Mouse (Mus musculus) pancreas, adult 10 weeks (tissue): ENCODE measurements around the gene Hapln2. TPM values are rescaled to one million over a fixed set of nuclear protein-coding genes. Genes with fewer than 3 reads are reported as not detected.

Experiments
- polyA plus RNA-seq: library from polyadenylated mRNA; stranded (reverse); fragments of 350-450 nt; fragmentation: Illumina TruSeq; extraction: RNeasy Lipid Tissue Mini Kit (QIAGEN cat#74804); gene quantifications from one replicate; pipeline ENCODE4 v1.2.3, GENCODE M21; 2015; ENCODE audit warnings: low read depth, low replicate concordance; ENCODE audit not compliant: insufficient read depth

Gene Hapln2
- polyA plus RNA-seq = not detected

GRCm38 (mm10) chr3:88027434-88028186 is at the start of gene Hapln2:
TSS of gene Hapln2 (minus strand) at chr3:88027583.

GRCm38 (mm10) chr3:88057902-88058696 is 30.7 kb upstream of the Hapln2 start, which contains the start of gene Naxe:
TSS of gene Naxe (minus strand) at chr3:88058495.

GRCm38 (mm10) chr3:88042661-88043421 is 15.5 kb upstream of the Hapln2 start, which contains the start of gene Gpatch4:
TSS of gene Gpatch4 (plus strand) at chr3:88043108.

GRCm38 (mm10) chr3:88000181-88000580 is 27.2 kb downstream of the Hapln2 start, which contains the start of gene Bcan:
TSS of gene Bcan (minus strand) at chr3:88000230.

Other genes with a start within 250 kb of the Hapln2 start
- gene Ntrk1, start 232.4 kb downstream of the Hapln2 start, polyA plus RNA-seq = 0.41 TPM
- 12.8 TPM for gene Insrr, start 230.6 kb downstream of the Hapln2 start, polyA plus RNA-seq
- 12.9 TPM for gene Pear1, start 203.3 kb downstream of the Hapln2 start, polyA plus RNA-seq
- gene Sh2d2a, start 180.8 kb downstream of the Hapln2 start, polyA plus RNA-seq = 0.26 TPM
- gene Prcc, start 142.0 kb downstream of the Hapln2 start, polyA plus RNA-seq = 10.5 TPM
- gene Hdgf, start 121.3 kb downstream of the Hapln2 start, polyA plus RNA-seq = 35.1 TPM
- gene Mrpl24, start 108.1 kb downstream of the Hapln2 start, polyA plus RNA-seq = 61.7 TPM
- gene Isg20l2, start 97.3 kb downstream of the Hapln2 start, polyA plus RNA-seq = 4.6 TPM
- 8.9 TPM for gene Rrnad1, start 96.9 kb downstream of the Hapln2 start, polyA plus RNA-seq
- not detected for gene Crabp2, start 78.9 kb downstream of the Hapln2 start, polyA plus RNA-seq
- gene Nes, start 56.5 kb downstream of the Hapln2 start, polyA plus RNA-seq = 7.2 TPM
- not detected for gene Bcan, start 27.4 kb downstream of the Hapln2 start, polyA plus RNA-seq
- 6.5 TPM for gene Gpatch4, start 15.5 kb upstream of the Hapln2 start, polyA plus RNA-seq
- gene Naxe, start 30.9 kb upstream of the Hapln2 start, polyA plus RNA-seq = 22.0 TPM
- not detected for gene Ttc24, start 50.7 kb upstream of the Hapln2 start, polyA plus RNA-seq
- gene Iqgap3, start 54.4 kb upstream of the Hapln2 start, polyA plus RNA-seq = 0.24 TPM
- 22.1 TPM for gene Mef2d, start 114.8 kb upstream of the Hapln2 start, polyA plus RNA-seq
- not detected for gene Rhbg, start 227.1 kb upstream of the Hapln2 start, polyA plus RNA-seq